Mouse (Mus musculus): Measurements from ENCODE around the gene Tagln2. TPM values are rescaled to one million over a fixed set of nuclear protein-coding genes. Genes with fewer than 3 reads are reported as not detected.

Gene Tagln2
- total RNA-seq, 2 experiments from 2014 or later = 143 to 153 TPM

DNA sequence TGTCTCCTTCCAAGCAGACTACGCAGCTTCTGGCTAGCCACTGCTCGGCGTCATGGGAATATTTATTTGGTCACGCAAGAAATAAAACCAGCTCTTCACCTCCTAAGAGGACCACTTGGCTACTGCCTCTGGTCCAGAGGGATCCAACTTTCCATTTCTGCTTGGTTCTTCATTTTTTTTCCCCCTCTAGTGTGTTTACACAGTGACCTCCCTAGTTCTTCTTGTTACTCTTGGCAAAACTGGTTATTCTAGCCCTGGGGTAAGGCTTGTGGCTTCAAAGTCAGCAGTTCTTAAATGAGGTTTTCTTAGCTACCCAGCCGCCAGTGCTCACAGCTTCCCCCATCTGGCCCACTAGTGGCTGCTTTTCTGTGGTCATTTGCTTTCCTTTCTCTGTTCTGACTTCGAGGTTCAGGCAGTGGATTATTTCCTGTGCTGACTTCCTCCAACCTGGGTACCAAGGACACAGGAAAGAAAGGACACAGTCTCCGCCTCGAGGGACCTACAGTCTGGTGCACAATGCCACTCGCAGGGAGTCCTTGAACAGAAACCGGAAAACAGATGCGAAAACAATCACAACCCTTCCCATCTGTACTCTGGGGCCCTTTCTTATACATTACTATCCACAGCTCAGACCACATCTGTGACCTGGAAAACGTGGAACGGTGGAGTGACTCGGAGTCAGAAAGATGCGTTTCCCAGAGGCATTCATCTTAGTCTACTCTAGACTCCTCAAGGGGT lies 25.3 kb downstream of the Tagln2 start:
- DNase-seq (ENCODE audit: low spot score in 2 of 2) = no peak

DNA sequence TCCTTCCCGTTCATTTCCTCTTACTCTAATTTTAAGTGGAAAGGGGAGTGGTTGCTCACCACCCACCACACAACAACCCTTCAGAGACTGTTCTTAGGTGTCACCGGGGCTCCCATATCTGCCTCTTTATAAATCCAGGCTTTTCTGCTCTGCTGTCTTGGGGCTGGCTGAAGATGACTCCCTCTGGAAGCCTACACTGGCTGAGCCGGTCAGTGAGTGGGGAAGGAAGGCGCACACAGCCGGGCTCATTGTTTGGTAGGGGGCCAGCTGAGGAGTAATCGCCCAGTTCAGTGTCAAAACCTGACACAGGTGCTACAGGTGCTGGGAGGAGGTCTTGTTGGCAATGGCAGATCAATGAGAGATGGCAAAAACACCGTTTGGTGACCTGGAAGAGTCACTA lies 26.1 kb downstream of the Tagln2 start:
- no peak for DNase-seq (ENCODE audit: low spot score in 2 of 2)

- DNase-seq (ENCODE audit: low spot score in 2 of 2) = no peak
Measured at GRCm38 (mm10) chr1:172526380-172527081, 26.7 kb downstream of the Tagln2 start.

GRCm38 (mm10) chr1:172527431-172527830 lies 27.6 kb downstream of the Tagln2 start:
- no peak for DNase-seq (ENCODE audit: low spot score in 2 of 2)

DNA sequence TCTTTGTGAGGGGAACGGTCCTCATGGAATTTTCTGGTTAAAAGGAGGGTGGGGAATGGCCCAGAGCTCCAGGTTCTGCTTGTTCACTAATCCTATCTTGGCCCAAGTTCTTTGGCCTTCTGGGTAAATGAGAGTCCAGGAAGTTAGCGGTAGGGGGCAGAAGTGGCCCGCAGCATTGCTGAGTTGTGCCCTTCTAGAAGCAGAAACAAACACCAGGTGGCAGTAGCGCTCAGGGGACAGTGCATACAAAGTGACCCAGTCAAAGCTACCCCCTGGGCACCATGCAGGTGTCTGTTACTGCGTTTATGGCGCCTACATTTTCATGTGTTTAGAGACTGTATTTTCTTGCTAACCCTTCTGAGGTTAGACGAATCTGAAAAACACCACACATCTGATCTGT lies 28.9 kb downstream of the Tagln2 start:
- peak; percentile 74 to 87 for DNase-seq (ENCODE audit: low spot score in 2 of 2)

DNA sequence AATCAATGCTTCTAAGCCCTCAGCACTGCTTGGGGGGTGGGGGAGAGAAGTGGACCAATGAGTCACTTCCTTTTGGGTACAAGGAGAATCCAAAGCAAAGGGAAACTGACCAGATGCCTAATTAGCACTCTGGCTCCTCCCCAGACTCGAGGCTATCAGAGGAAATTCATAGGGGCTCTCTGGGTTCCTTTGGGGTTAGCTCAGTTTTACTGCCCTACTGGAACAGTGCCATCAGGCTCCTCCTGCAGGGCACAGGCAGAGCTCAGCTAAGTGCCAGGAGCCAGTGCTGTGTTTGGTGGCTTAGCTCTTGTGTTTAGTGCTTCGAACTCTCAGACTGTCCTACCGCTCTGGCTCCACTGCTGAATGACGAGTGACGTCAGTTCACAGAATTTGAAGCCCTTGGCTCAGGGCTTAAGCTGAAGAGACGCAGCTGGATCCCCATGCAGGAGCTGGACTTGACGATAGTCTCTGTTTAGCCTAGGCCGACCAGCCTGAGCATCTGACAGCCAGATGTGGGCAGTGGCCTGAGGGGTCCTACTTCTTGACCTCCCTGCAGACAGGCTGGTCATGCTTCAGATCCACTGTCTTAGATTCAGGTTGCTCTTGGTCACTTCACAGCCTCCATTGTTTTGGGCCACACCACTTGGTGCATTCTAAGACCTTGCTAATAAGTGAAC lies 30.8 kb downstream of the Tagln2 start:
- no peak for DNase-seq (ENCODE audit: low spot score in 2 of 2)

DNA sequence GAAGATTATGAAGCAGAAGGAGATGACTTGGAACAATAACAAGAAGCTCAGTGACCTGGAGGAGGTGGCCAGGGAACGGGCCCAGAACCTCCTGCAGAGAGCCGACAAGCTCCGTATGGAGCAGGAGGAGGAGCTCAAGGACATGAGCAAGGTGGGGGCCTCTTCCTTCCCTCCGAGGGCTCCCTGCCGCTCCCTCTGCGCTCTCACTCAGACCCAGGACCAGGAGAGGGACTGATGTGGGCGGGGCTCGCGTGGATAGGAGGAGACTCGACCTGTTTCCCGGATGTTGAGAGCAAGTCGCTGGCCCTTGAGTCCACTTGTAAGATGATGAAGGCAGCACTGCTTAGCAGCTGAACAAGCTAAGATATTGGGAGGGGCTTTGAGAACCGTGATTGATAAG lies 32.7 kb downstream of the Tagln2 start:
- DNase-seq (ENCODE audit: low spot score in 2 of 2) = no peak

DNA sequence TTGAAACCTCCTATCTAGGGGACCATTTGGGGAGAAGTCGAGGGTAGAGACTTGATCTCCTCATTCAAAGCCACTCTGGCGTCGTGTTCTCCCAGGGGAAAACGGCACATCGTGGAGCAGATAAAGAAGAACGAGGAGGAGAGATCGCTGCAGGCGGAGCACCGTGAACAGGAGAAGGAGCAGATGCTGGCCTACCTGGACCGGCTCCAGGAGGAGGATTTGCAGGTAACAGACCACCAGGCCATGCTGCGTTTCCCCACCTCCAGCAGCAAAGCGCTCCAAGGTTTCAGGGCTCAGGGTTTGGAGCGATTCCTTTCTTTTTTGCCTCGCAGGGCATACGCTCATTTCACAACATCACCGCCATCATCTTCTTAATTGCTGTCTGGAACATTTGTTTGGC lies 35.3 kb downstream of the Tagln2 start:
- no peak for DNase-seq (ENCODE audit: low spot score in 2 of 2)

DNA sequence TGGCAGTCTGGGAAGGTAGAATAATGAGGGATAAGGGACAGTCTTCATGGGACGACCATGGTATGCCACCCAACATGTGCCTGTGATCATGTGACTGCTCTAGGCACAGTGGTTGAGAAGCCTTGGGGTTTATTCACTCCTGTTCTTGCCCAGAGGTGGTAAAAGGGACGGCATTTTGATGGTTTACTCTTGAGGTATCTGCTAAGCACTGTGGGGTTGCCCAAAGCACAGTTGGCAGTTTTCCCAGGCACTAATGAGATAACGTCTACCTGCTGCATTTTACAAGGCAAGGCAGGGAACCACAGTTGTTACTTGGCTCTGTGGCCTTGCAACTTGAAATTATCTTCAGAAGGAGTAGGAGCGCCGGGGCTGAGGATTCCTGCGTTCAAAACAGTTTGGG lies 40.0 kb downstream of the Tagln2 start:
- no peak for DNase-seq (ENCODE audit: low spot score in 2 of 2)

DNA sequence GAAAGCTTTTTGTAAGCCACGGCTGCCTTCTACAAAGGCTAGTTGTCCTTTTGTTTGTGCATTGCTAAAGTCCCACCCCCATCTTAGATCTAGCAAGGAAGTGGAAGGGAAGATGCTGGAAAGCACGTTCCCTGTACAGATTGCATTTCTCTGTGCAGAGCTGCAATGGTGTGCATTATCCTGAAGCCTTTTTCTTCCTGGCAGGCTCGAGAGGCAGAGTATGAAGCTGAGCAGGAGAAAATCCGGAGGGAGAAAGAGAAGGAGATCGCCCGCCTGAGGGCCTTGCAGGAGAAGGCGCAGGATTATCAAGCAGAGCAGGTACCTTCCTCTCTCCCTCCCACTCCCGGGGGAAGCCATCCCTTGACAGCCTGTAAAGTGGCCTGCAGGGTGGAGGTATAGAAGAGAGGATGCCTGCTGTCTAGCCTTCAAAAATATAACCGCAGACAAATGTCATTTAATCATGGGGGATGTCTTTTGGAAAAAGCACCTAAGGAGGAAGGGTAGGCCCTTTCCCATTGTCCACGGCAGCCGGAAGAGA lies 40.5 kb downstream of the Tagln2 start:
- DNase-seq (ENCODE audit: low spot score in 2 of 2) = no peak

DNA sequence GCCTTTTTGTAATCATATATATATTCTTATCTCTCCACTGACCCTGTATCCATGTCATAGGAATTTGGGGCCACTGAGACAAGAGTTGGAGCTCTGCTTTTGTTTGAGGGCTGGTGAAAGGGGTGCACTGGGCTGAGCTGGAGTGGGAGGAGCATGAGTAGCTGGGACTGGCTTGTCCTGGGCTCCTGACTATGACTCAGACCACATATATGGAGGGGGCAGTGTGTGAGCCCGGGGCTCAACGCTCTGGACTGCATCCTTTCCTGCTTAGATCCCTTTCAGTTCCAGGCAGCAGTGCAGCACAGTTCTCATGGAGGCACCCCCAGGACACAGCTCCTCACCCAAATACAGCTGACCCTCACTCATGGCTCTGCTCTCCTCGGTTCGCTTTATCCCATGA lies 46.2 kb downstream of the Tagln2 start:
- no peak for DNase-seq (ENCODE audit: low spot score in 2 of 2)

GRCm38 (mm10) chr1:172548501-172548900 lies 48.7 kb downstream of the Tagln2 start:
- no peak for DNase-seq (ENCODE audit: low spot score in 2 of 2)

GRCm38 (mm10) chr1:172549314-172549713 lies 49.5 kb downstream of the Tagln2 start:
- no peak for DNase-seq (ENCODE audit: low spot score in 2 of 2)

- no peak for DNase-seq (ENCODE audit: low spot score in 2 of 2)
Measured at GRCm38 (mm10) chr1:172549717-172550116, 49.9 kb downstream of the Tagln2 start.

- no peak for DNase-seq (ENCODE audit: low spot score in 2 of 2)
Measured at GRCm38 (mm10) chr1:172550551-172550951, 50.7 kb downstream of the Tagln2 start.

DNA sequence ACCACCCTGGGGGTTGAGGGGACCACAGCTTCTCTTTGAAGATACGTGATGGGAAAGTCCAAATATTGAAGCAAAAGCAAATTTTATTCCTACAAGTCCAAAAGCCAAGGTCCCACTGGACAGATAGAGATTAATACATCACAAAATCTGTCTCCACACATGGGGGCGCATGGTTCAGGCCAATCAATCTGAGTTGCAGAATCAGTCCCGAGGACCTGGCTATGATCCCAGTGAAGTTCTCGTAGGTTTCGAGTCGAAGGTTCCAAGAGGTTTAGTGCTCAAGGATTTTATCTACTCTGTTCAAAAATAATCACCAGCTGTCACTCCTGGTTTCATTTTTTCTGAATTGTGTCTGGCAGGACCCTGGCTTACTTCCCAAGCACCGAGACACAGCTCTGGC lies 51.2 kb downstream of the Tagln2 start:
- DNase-seq (ENCODE audit: low spot score in 2 of 2) = no peak

DNA sequence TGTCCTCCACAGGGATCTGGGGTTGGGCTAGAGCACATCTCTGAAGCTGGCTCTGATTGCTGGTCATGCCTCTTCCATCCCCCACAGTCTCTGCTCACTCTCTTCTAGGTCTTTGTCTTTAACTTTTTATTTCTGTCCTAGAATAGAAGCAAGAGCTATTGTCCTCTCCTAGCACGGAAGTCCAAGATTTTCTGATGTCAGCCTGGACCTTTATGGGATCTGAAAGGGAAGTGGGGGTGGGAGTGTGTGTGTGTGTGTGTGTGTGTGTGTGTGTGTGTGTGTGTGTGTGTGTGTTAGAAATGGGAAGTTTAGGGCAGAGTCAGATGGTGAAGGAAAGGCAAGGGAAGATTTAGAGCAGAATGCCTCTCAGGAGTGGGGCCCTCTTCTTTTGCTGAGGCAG lies 52.8 kb downstream of the Tagln2 start:
- DNase-seq (ENCODE audit: low spot score in 2 of 2) = no peak

- DNase-seq (ENCODE audit: low spot score in 2 of 2) = no peak
Measured at GRCm38 (mm10) chr1:172555638-172556037, 55.8 kb downstream of the Tagln2 start, which contains the start of gene Vsig8. Gene Vsig8, plus strand, starts transcription at chr1:172555938.

Measured in adrenal gland, postnatal 4 days (tissue).